Mouse (Mus musculus): ENCODE measurements around the gene Ntf3. TPM values are rescaled to one million over a fixed set of nuclear protein-coding genes. Genes with fewer than 3 reads are reported as not detected.

The Ntf3 gene
- total RNA-seq, 2 experiments from 2014 or later = 2.8 to 3.3 TPM

DNA sequence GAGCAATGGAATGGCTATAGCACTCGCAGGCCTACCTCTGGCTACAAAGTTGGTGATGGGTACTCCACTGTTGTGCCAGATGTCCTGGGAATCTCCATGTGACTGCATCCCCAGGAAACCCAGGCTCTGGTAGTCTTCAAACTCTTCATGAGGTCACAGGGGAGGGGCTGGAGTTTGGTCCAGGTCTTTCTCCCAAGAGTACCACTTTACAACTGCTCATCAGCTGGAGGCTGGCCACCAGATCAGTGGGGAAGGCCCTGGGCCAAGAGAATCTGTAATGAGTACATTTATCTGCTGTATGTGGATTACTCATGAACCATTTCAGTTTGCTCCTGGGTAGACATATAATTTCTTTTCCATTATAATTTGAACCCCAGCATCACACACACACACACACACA is 66.1 kb downstream of the Ntf3 start:
- Histone ChIP-seq H3K27ac (no peak overlapping the region), H3K4me3 (no peak overlapping the region)
- no peak for TF ChIP-seq CTCF (IDR thresholded peaks at IDR 0.05)
- DNase-seq (ENCODE audit: extremely low spot score in 1 of 2, low spot score in 2 of 2) = no peak
- intact Hi-C loops (cut with DNase I) = no loop called here

DNA sequence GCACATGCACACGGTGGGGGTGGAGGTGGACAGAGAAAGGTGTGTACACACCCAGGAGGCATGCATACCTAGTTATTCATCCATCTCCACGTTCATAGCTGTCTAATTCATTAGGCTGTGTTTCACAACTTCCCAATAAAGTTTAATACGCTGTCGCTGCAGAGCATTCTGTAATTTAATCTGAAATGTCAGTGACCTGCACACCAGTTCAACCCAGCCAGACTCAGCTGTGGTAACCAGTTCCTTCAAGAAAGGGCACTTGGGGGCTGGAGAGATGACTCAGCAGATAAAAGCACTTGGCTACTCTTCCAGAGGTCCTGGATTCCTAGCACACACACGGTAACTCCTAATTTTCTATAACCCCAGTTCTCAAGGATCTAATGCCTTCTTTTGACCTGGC is 69.2 kb downstream of the Ntf3 start:
- intact Hi-C loops (cut with DNase I) = no loop called here
- no peak overlapping the region for H3K4me3 ChIP-seq
- no peak for DNase-seq (ENCODE audit: extremely low spot score in 1 of 2, low spot score in 2 of 2)
- no peak overlapping the region for H3K27ac ChIP-seq
- TF ChIP-seq CTCF (IDR thresholded peaks at IDR 0.05) = no peak

GRCm38 (mm10) chr6:126096085-126096484 is 70.6 kb downstream of the Ntf3 start:
- H3K27ac ChIP-seq = no peak overlapping the region
- DNase-seq (ENCODE audit: extremely low spot score in 1 of 2, low spot score in 2 of 2) = peak; percentile 27 to 38
- no peak for TF ChIP-seq CTCF (IDR thresholded peaks at IDR 0.05)
- intact Hi-C loops (cut with DNase I) = no loop called here
- H3K4me3 ChIP-seq = no peak overlapping the region

DNA sequence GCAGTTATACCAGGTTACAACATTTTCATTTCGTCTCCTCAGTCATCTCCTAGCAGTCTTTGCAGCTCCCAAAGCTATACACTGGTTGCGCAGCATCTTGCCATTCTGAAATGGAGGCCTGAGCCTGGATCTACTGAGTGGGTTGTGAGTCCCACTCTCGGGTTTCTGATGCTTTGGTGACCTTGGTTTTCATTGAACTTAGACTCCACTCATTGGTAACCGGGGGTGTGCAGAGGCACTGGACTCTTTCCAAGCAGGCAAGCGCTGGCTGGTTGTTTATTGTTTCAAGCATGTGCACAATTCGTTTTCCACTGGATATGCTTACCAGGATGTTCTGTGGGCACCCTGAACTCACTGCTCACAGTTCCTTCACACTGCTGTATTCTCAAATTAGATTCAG is 71.7 kb downstream of the Ntf3 start:
- no peak for TF ChIP-seq CTCF (IDR thresholded peaks at IDR 0.05)
- DNase-seq (ENCODE audit: extremely low spot score in 1 of 2, low spot score in 2 of 2) = no peak
- Histone ChIP-seq H3K4me3 (no peak overlapping the region), H3K27ac (no peak overlapping the region)
- intact Hi-C loops (cut with DNase I) = no loop called here

GRCm38 (mm10) chr6:126092026-126092425 is 74.7 kb downstream of the Ntf3 start:
- TF ChIP-seq CTCF (IDR thresholded peaks at IDR 0.05) = no peak

DNA sequence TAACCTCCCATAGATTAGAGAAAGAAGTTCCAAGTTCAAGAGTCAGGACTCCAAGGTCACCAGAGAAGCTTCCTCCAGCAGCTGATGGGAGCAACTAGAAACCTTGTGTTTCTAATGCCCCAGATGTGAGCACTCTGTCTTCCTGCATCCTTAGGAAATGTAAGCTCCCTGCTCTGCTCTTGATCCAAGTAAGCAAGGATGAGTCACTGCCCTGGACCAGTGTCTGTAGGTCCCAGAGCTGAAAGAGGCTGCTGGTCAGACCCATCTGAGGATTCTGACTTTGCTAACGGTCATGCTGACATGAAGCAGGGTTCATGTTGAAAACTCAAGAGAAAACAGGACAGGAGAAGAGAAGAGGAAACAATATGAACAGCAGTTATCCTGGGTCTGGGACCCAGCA is 76.6 kb downstream of the Ntf3 start:
- Histone ChIP-seq H3K27ac (no peak overlapping the region), H3K4me3 (no peak overlapping the region)
- DNase-seq (ENCODE audit: extremely low spot score in 1 of 2, low spot score in 2 of 2) = no peak
- no peak for TF ChIP-seq CTCF (IDR thresholded peaks at IDR 0.05)
- intact Hi-C loops (cut with DNase I) = no loop called here

More at GRCm38 (mm10) chr6:126092026-126092425, 74.7 kb downstream of the Ntf3 start:
- Histone ChIP-seq H3K27ac (no peak overlapping the region), H3K4me3 (no peak overlapping the region)
- no peak for DNase-seq (ENCODE audit: extremely low spot score in 1 of 2, low spot score in 2 of 2)
- intact Hi-C loops (cut with DNase I) = no loop called here

- Histone ChIP-seq H3K27ac (no peak overlapping the region), H3K4me3 (no peak overlapping the region)
- no peak for TF ChIP-seq CTCF (IDR thresholded peaks at IDR 0.05)
- DNase-seq (ENCODE audit: extremely low spot score in 1 of 2, low spot score in 2 of 2) = no peak
- intact Hi-C loops (cut with DNase I) = no loop called here
These were observed 78.0 kb downstream of the Ntf3 start for GRCm38 (mm10) chr6:126088489-126089265.

GRCm38 (mm10) chr6:126086321-126086950 is 80.3 kb downstream of the Ntf3 start:
- intact Hi-C loops (cut with DNase I) = no loop called here
- no peak for TF ChIP-seq CTCF (IDR thresholded peaks at IDR 0.05)
- DNase-seq (ENCODE audit: extremely low spot score in 1 of 2, low spot score in 2 of 2) = no peak

GRCm38 (mm10) chr6:126080531-126080930 is 86.2 kb downstream of the Ntf3 start:
- H3K27ac ChIP-seq = no peak overlapping the region
- intact Hi-C loops (cut with DNase I) = no loop called here
- H3K4me3 ChIP-seq = no peak overlapping the region
- no peak for TF ChIP-seq CTCF (IDR thresholded peaks at IDR 0.05)
- no peak for DNase-seq (ENCODE audit: extremely low spot score in 1 of 2, low spot score in 2 of 2)

More at GRCm38 (mm10) chr6:126086321-126086950, 80.3 kb downstream of the Ntf3 start:
- no peak overlapping the region for H3K4me3 ChIP-seq
- no peak overlapping the region for H3K27ac ChIP-seq

DNA sequence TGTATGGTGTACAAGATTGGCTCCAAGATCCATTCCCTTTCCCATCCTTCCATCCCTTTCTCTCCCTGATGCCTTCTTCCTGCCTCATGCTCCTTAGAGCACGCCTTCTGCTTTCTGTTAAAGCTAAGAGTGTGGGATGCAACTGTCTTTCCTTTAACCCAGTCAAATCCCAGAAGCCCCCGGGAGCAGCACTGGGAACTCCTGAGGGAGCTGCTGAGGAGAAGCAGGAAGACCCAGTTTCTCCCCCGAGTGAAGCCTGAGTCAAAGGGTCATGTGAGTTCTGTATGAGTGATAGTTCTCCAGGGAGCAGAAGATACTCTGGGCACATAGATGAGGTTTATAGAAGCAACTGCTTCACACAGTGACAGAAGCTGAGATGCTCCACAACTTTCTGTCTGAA is 109.0 kb downstream of the Ntf3 start:
- DNase-seq (ENCODE audit: extremely low spot score in 1 of 2, low spot score in 2 of 2) = no peak
- Histone ChIP-seq H3K27ac (no peak overlapping the region), H3K4me3 (no peak overlapping the region)
- TF ChIP-seq CTCF (IDR thresholded peaks at IDR 0.05) = no peak
- intact Hi-C loops (cut with DNase I) = no loop called here

GRCm38 (mm10) chr6:126053136-126053535 is 113.6 kb downstream of the Ntf3 start:
- Histone ChIP-seq H3K27ac (no peak overlapping the region), H3K4me3 (no peak overlapping the region)
- intact Hi-C loops (cut with DNase I) = no loop called here
- no peak for DNase-seq (ENCODE audit: extremely low spot score in 1 of 2, low spot score in 2 of 2)
- TF ChIP-seq CTCF (IDR thresholded peaks at IDR 0.05) = no peak
